Mouse (Mus musculus): ENCODE measurements around the gene Gucy1b2.

GRCm38 (mm10) chr14:62416007-62416741, 39.9 kb downstream of the Gucy1b2 start:
- TF ChIP-seq CTCF (IDR thresholded peaks at IDR 0.05; ENCODE audit: insufficient read depth, low read length), result no peak
- no peak for TF ChIP-seq POLR2A (IDR thresholded peaks at IDR 0.05; ENCODE audit: borderline replicate concordance, extremely low read depth, low read depth, low read length)

All from lung, adult 2 months (tissue).